In the genomic region with DNA sequence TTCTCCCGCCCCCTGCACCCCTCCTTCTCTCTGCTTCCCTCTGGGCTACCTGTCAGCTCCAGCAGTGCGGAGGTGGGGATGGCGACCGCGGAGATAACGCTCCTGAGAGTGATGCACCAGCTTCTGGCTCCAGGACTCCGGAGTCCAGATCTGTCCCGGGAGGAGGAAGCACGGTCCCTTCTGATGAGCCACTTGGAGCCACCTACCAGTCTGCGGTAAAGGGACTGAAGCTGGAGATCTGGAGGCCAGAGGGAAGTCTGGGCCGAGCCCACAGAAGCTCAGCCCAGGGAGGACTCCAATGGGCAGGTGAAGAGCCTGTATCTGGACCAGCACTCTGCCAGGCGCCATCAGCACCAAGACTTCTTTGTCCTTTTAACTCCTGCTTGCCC, we compare ENCODE assay signal across 9 mouse cellular contexts. TPM values are rescaled to one million over a fixed set of nuclear protein-coding genes. Genes with fewer than 3 reads are reported as not detected.
DNase-seq lines count a peak whose midpoint lies in the region; ATAC-seq and TF ChIP-seq lines count a peak whose summit lies in the region.
"Had no signal": no experiment of that assay in that cellular context is flagged by ENCODE, and none has a peak within 500 bp of the region (broad histone marks: within the 10 kb centered on the region; RNA-seq: fewer than 3 reads in every experiment).

Gene Ecel1 (minus strand): TSS at position 323 of the 389 bp plus-strand sequence.

- TF ChIP-seq CTCF in kidney, postnatal 0 days (IDR thresholded peaks at IDR 0.05; ENCODE audit: low read depth), result no peak

- 5% methylated on average over 11 of the region's 12 CpGs for WGBS in kidney, postnatal 0 days
- WGBS in hindbrain, embryonic 11.5 days, result 3% methylated on average over 12 of the region's 12 CpGs
- WGBS in midbrain, embryonic 14.5 days, result under 1% methylated on average over 12 of the region's 12 CpGs

- H3K4me2 ChIP-seq in kidney, postnatal 0 days (ENCODE audit: low read length), result peak within 1 kb of the TSS; percentile 61
- peak within 1 kb of the TSS; percentile 74 for H3K4me2 ChIP-seq in hindbrain, embryonic 11.5 days (replicated peaks; ENCODE audit: low read depth, low read length)
- peak within 1 kb of the TSS; percentile 71 for H3K4me2 ChIP-seq in midbrain, embryonic 14.5 days (ENCODE audit: low read length)

- no peak within 1 kb of the TSS for H3K27ac ChIP-seq in kidney, postnatal 0 days
- no peak within 1 kb of the TSS for H3K27ac ChIP-seq in hindbrain, embryonic 11.5 days (ENCODE audit: low read depth, low read length)
- 0 out of 2 replicates have a peak within 1 kb of the TSS, but pooled peaks have one; percentile 13 for H3K27ac ChIP-seq in midbrain, embryonic 14.5 days (replicated peaks; ENCODE audit: low read depth, low read length)

- H3K9ac ChIP-seq in kidney, postnatal 0 days (ENCODE audit: low read depth, low read length), result no peak within 1 kb of the TSS
- H3K9ac ChIP-seq in hindbrain, embryonic 11.5 days (ENCODE audit: low read depth, low read length), result peak within 1 kb of the TSS; percentile 50
- peak within 1 kb of the TSS; percentile 65 for H3K9ac ChIP-seq in midbrain, embryonic 14.5 days (replicated peaks; ENCODE audit: low read length)

- no peak for ATAC-seq in kidney, postnatal 0 days (replicated peaks; ENCODE audit: low FRiP score, low read depth)
- ATAC-seq in common myeloid progenitor, adult 5-6 weeks (replicated peaks; ENCODE audit: low read depth, poor library complexity, severe bottlenecking), result peak; percentile 27
- ATAC-seq in hindbrain, embryonic 11.5 days (ENCODE audit: low FRiP score), result peak; percentile 39; the same call in 1 of the 2 replicates
- ATAC-seq in midbrain, embryonic 14.5 days (ENCODE audit: low FRiP score, low TSS enrichment), result peak; percentile 24; the same call in 1 of the 2 replicates

- no peaks in the 10 kb centered on the region; the same call in 1 of the 2 replicates for H3K4me1 ChIP-seq in kidney, postnatal 0 days (replicated peaks; ENCODE audit: insufficient read depth, low read length)
- peaks cover 8% of the 10 kb centered on the region; the same call in 1 of the 2 replicates for H3K4me1 ChIP-seq in hindbrain, embryonic 11.5 days (replicated peaks; ENCODE audit: control insufficient read depth, insufficient read depth, low read length)
- H3K4me1 ChIP-seq in midbrain, embryonic 14.5 days (ENCODE audit: control insufficient read depth, insufficient read depth, low read length), result 0 out of 2 replicates have a peak, but pooled peaks cover 4% of the 10 kb centered on the region

- no peak for DNase-seq in kidney, postnatal 0 days (ENCODE audit: low spot score)
- DNase-seq in kidney, postnatal 36 days, result no peak
- DNase-seq in hindbrain, embryonic 11.5 days (ENCODE audit: low spot score), result peak; percentile 43
- DNase-seq in midbrain, embryonic 14.5 days, result no peak
- DNase-seq in adrenal gland, postnatal 4 days (ENCODE audit: low spot score in 2 of 2), result no peak
- DNase-seq in adrenal gland, adult 8-10 months, result no peak
- no peak for DNase-seq in spleen, postnatal 14 days (ENCODE audit: low spot score in 2 of 2)
- DNase-seq: kidney, adult 18-20 months had no signal

- H3K36me3 ChIP-seq in kidney, postnatal 0 days (ENCODE audit: insufficient read depth, low read length), result no peaks in the 10 kb centered on the region
- no peaks in the 10 kb centered on the region for H3K36me3 ChIP-seq in hindbrain, embryonic 11.5 days (ENCODE audit: control insufficient read depth, insufficient read depth, low read length)
- no peaks in the 10 kb centered on the region for H3K36me3 ChIP-seq in midbrain, embryonic 14.5 days (ENCODE audit: control insufficient read depth, insufficient read depth, low read length)

- H3K27me3 ChIP-seq in kidney, postnatal 0 days (ENCODE audit: insufficient read depth, low read length), result peaks cover 72% of the 10 kb centered on the region
- peaks cover 76% of the 10 kb centered on the region for H3K27me3 ChIP-seq in hindbrain, embryonic 11.5 days (ENCODE audit: control insufficient read depth, insufficient read depth, low read length)
- H3K27me3 ChIP-seq in midbrain, embryonic 14.5 days (ENCODE audit: control insufficient read depth, insufficient read depth, low read length), result peaks cover 69% of the 10 kb centered on the region

- H3K9me3 ChIP-seq in kidney, postnatal 0 days (replicated peaks; ENCODE audit: low read length), result no peaks in the 10 kb centered on the region
- H3K9me3 ChIP-seq in hindbrain, embryonic 11.5 days (ENCODE audit: control insufficient read depth, low read length), result no peaks in the 10 kb centered on the region
- H3K9me3 ChIP-seq in midbrain, embryonic 14.5 days (ENCODE audit: control insufficient read depth, low read length), result no peaks in the 10 kb centered on the region

- H3K4me3 ChIP-seq in kidney, postnatal 0 days (replicated peaks; ENCODE audit: low read depth, low read length), result peak within 1 kb of the TSS; percentile 31
- H3K4me3 ChIP-seq in hindbrain, embryonic 11.5 days (ENCODE audit: low read depth, low read length), result peak within 1 kb of the TSS; percentile 41
- H3K4me3 ChIP-seq in midbrain, embryonic 14.5 days (replicated peaks; ENCODE audit: low read depth, low read length), result peak within 1 kb of the TSS; percentile 47

RNA-seq across cellular contexts. Expression of gene Ecel1, which starts in this region (rescaled TPM):
- 0.05 and 0.11 TPM in 2 replicates for polyA plus RNA-seq in kidney, postnatal 0 days (2015; fragmentation: Nextera tagmentation; extraction: Ambion mirVana)
- total RNA-seq in common myeloid progenitor, adult 5-6 weeks (2017), result not detected in 2 replicates
- 10.0 and 14.7 TPM in 2 replicates for polyA plus RNA-seq in hindbrain, embryonic 11.5 days (2014; fragmentation: Nextera tagmentation; extraction: Ambion mirVana)
- 5.1 and 5.3 TPM in 2 replicates for polyA plus RNA-seq in midbrain, embryonic 14.5 days (2014; fragmentation: Nextera tagmentation; extraction: Ambion mirVana)
- 10 to 100 TPM in 1 of 2 experiments, 1 to 10 TPM in 1; 6.9 to 15.1 TPM for total RNA-seq in adrenal gland, postnatal 4 days (2021)
- total RNA-seq in adrenal gland, adult 8-10 months (2022), result 10 to 100 TPM in 1 of 4 experiments, 1 to 10 TPM in 1, under 1 TPM in 2; 0.44 to 10.2 (median 4.1) TPM

Comparison
In these comparisons a context has a peak if more than half of its experiments do, and no peak if none do; other contexts are left out.
1. Peak in ATAC-seq in common myeloid progenitor, adult 5-6 weeks; RNA of the gene not detected or under 1 TPM.